Mouse (Mus musculus): Measurements from ENCODE around the gene Entpd4b.
"Not testable (repeated sequence)": the region's sequence is repeated elsewhere in the genome, so short reads cannot be mapped to it uniquely, and the experiment has no call there.

Entpd4b gene

GRCm38 (mm10) chr14:69555110-69555831, at the start of gene Entpd4b:
Entpd4b (plus strand) TSS chr14:69555424.
- not testable (repeated sequence) for DNase-seq

GRCm38 (mm10) chr14:69507000-69507399, 48.2 kb upstream of the Entpd4b start:
- not testable (repeated sequence) for DNase-seq

GRCm38 (mm10) chr14:69512449-69512848, 42.8 kb upstream of the Entpd4b start, which contains the start of gene Gm27179:
Gm27179 (minus strand) TSS chr14:69512549.
- DNase-seq: not testable (repeated sequence)

GRCm38 (mm10) chr14:69520810-69521209, 34.4 kb upstream of the Entpd4b start:
- not testable (repeated sequence) for DNase-seq

GRCm38 (mm10) chr14:69523001-69523400, 32.2 kb upstream of the Entpd4b start:
- DNase-seq: not testable (repeated sequence)

- not testable (repeated sequence) for DNase-seq
These were observed 29.0 kb upstream of the Entpd4b start for GRCm38 (mm10) chr14:69526202-69526601.

- DNase-seq: not testable (repeated sequence)
These were observed 18.7 kb upstream of the Entpd4b start for GRCm38 (mm10) chr14:69536539-69536938.

GRCm38 (mm10) chr14:69540113-69540512, 15.1 kb upstream of the Entpd4b start:
- not testable (repeated sequence) for DNase-seq

- not testable (repeated sequence) for DNase-seq
These were observed 12.5 kb upstream of the Entpd4b start for GRCm38 (mm10) chr14:69542695-69543094.

- DNase-seq: not testable (repeated sequence)
These were observed 11.2 kb upstream of the Entpd4b start for GRCm38 (mm10) chr14:69544033-69544432.

GRCm38 (mm10) chr14:69545052-69545451, 10.2 kb upstream of the Entpd4b start:
- not testable (repeated sequence) for DNase-seq

GRCm38 (mm10) chr14:69547310-69547709, 7.9 kb upstream of the Entpd4b start:
- DNase-seq: not testable (repeated sequence)

GRCm38 (mm10) chr14:69556820-69557219, 1.6 kb downstream of the Entpd4b start:
- DNase-seq: not testable (repeated sequence)

GRCm38 (mm10) chr14:69557550-69557949, 2.3 kb downstream of the Entpd4b start:
- DNase-seq: not testable (repeated sequence)
